Mouse (Mus musculus) heart, postnatal 25 days (tissue): Measurements from ENCODE around the gene Pcyt2. TPM values are rescaled to one million over a fixed set of nuclear protein-coding genes. Genes with fewer than 3 reads are reported as not detected.

Experiments
- DNase-seq: peaks from one replicate; pipeline ENCODE4 v3.0.0; 2022; ENCODE audit warnings: low spot score
- intact Hi-C: fragments of 180-260 bp; cut with DNase I; formaldehyde crosslinking; loops from one replicate; pipeline ENCODE4 v1.15.1; 2025
- total RNA-seq, 2 experiments: library from RNA; stranded (reverse); gene quantifications; 2 replicates each; pipeline ENCODE4 v1.2.3; 2021

Pcyt2 gene
- total RNA-seq: 10 to 100 TPM; 54.2 to 59.3 TPM

GRCm38 (mm10) chr11:120617519-120618112, at the start of gene Pcyt2:
Gene Pcyt2 (minus strand): TSS chr11:120617936.
- DNase-seq: peak; percentile 76
- intact Hi-C loops: no loop called here

GRCm38 (mm10) chr11:120666617-120667016, 48.9 kb upstream of the Pcyt2 start:
- no peak for DNase-seq
- intact Hi-C loops: no loop called here

GRCm38 (mm10) chr11:120665406-120665805, 47.7 kb upstream of the Pcyt2 start:
- peak; percentile 65 for DNase-seq
- intact Hi-C loops: no loop called here

- intact Hi-C loops: no loop called here
- DNase-seq: no peak
Measured at GRCm38 (mm10) chr11:120663714-120664113, 46.0 kb upstream of the Pcyt2 start.

- intact Hi-C loops: no loop called here
- no peak for DNase-seq
Measured at GRCm38 (mm10) chr11:120662759-120663158, 45.0 kb upstream of the Pcyt2 start.

GRCm38 (mm10) chr11:120661076-120661460, 43.3 kb upstream of the Pcyt2 start, which contains the start of gene Notum:
Gene Notum (minus strand): TSS chr11:120661175.
- intact Hi-C loops: no loop called here

GRCm38 (mm10) chr11:120660301-120661075, 42.8 kb upstream of the Pcyt2 start:
- DNase-seq: no peak
- intact Hi-C loops: no loop called here

More at GRCm38 (mm10) chr11:120661076-120661460, 43.3 kb upstream of the Pcyt2 start, which contains the start of gene Notum:
- DNase-seq: no peak

- no peak for DNase-seq
- intact Hi-C loops: loop anchor here (1.0 to 5.0 kb wide), 2 partner anchors 53 to 118 kb away; no protein-coding TSS in a partner anchor
Measured at GRCm38 (mm10) chr11:120659509-120660300, 42.0 kb upstream of the Pcyt2 start.

GRCm38 (mm10) chr11:120658876-120659410, 41.2 kb upstream of the Pcyt2 start:
- intact Hi-C loops: loop anchor here (1.0 to 5.0 kb wide), 2 partner anchors 53 to 118 kb away; no protein-coding TSS in a partner anchor
- peak; percentile 51 for DNase-seq

GRCm38 (mm10) chr11:120657301-120657700, 39.6 kb upstream of the Pcyt2 start:
- DNase-seq: no peak
- intact Hi-C loops: loop anchor here (5.0 kb wide), 1 partner anchor 120 kb away; no protein-coding TSS in a partner anchor

- intact Hi-C loops: loop anchor here (5.0 kb wide), 1 partner anchor 123 kb away; no protein-coding TSS in a partner anchor
- no peak for DNase-seq
Measured at GRCm38 (mm10) chr11:120654741-120655140, 37.0 kb upstream of the Pcyt2 start.

- intact Hi-C loops: no loop called here
- DNase-seq: no peak
Measured at GRCm38 (mm10) chr11:120651872-120652271, 34.1 kb upstream of the Pcyt2 start.

GRCm38 (mm10) chr11:120648001-120648476, 30.3 kb upstream of the Pcyt2 start, which contains the start of gene Myadml2:
Gene Myadml2 (minus strand): TSS chr11:120648158.
- DNase-seq: no peak
- intact Hi-C loops: no loop called here

- DNase-seq: no peak
- intact Hi-C loops: no loop called here
Measured at GRCm38 (mm10) chr11:120647047-120647830, 29.5 kb upstream of the Pcyt2 start.

- intact Hi-C loops: no loop called here
- peak; percentile 92 for DNase-seq
Measured at GRCm38 (mm10) chr11:120643601-120643987, 25.9 kb upstream of the Pcyt2 start, which contains the start of gene Pycr1. Gene Pycr1 (minus strand): TSS chr11:120643769.

GRCm38 (mm10) chr11:120642939-120643600, 25.3 kb upstream of the Pcyt2 start:
- DNase-seq: no peak
- intact Hi-C loops: no loop called here

- DNase-seq: no peak
- intact Hi-C loops: no loop called here
Measured at GRCm38 (mm10) chr11:120641869-120642268, 24.1 kb upstream of the Pcyt2 start.

- DNase-seq: no peak
- intact Hi-C loops: no loop called here
Measured at GRCm38 (mm10) chr11:120641255-120641654, 23.5 kb upstream of the Pcyt2 start.
